Mouse (Mus musculus): ENCODE data around the gene Per2. TPM values are rescaled to one million over a fixed set of nuclear protein-coding genes. Genes with fewer than 3 reads are reported as not detected.
A peak's percentile ranks its signal among the peaks of the same experiment; 100 is the strongest.

Gene Per2
- 7.8 and 7.9 TPM in 2 replicates for polyA plus RNA-seq (2015; fragmentation: Nextera tagmentation; extraction: Ambion mirVana)

DNA sequence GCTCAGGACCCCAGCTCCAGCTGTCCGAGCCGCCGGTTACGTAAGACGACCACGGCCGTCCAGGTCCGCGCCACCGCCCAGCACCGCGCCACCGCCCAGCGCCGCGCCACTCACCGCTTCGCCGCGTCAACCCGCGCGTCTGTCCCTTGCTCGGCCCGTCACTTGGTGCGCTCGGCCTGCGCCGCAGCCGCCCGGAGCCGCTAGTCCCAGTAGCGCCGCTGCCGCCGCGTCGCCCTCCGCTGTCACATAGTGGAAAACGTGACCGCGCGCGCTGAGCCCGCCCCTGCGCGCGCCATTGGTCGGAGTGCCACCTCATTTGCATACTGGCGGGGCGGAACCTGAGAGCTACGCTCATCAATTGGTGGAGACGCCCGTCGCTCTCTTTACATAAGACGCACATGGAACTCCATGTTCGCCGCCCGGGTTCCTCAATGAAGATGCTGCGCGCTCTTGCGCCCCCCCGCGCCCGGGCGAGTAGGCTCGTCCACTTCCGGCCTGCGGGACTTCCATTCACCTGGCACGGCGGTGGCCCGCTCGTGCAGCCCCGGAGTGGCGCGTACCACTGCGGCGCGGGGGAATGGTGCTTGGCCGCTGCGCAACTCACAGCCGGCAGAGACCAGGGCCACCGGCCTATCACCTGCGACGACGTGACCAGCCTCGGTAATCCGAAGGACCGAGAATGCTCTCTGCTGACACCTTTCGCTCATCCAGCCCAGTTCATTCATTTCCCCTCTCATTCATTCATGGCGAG, at the start of gene Per2:
TSS of gene Per2 (minus strand) at position 266 of the 751 bp plus-strand sequence.
- Histone ChIP-seq H3K36me3 (no peaks in the 10 kb centered on the region), H3K27me3 (replicated peaks) (no peaks in the 10 kb centered on the region), H3K4me3 (replicated peaks) (peak within 1 kb of the TSS; percentile 81), H3K9me3 (no peaks in the 10 kb centered on the region), H3K4me1 (replicated peaks) (peaks cover 48% of the 10 kb centered on the region), H3K9ac (peak within 1 kb of the TSS; percentile 70), H3K4me2 (replicated peaks) (peak within 1 kb of the TSS; percentile 77), H3K27ac (peak within 1 kb of the TSS; percentile 95)
- 0% methylated on average over 91 of the region's 91 CpGs for WGBS
- peak; percentile 90 for ATAC-seq

DNA sequence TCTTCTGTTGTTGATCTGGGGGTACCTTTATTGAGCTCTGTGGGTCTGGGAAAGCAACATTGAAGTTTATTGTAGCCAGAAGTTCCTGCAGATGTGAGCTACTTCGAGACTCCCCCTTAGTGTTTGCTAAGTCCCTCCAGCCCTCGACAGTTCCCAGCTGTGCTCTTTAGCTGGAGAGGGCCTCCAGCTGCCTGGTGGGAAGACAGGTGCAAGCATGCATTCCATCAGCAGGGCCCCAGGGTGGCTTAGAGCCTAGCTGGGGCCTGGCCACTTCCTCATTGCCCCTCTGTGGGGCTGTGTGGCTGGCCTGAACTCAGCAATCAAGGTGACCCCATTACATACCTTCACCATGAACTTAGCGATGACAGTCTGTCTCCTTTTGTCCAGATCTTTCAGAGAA, 45.5 kb upstream of the Per2 start:
- peak; percentile 87 for ATAC-seq
- WGBS = 37% methylated on average over 3 of the region's 3 CpGs

GRCm38 (mm10) chr1:91498579-91498978, 39.5 kb upstream of the Per2 start:
- WGBS = 94% methylated on average over 6 of the region's 6 CpGs
- H3K4me3 ChIP-seq (replicated peaks) = no peak overlapping the region
- no peak overlapping the region for H3K27ac ChIP-seq

More for the DNA sequence above, 45.5 kb upstream of the Per2 start:
- Histone ChIP-seq H3K27ac (0 out of 2 replicates have a peak overlapping the region, but pooled peaks have one; percentile 32), H3K9ac (no peak overlapping the region), H3K4me2 (replicated peaks) (no peak overlapping the region), H3K4me3 (replicated peaks) (no peak overlapping the region), H3K36me3 (peaks cover 2% of the 10 kb centered on the region; the same call in 1 of the 2 replicates), H3K27me3 (replicated peaks) (no peaks in the 10 kb centered on the region), H3K4me1 (replicated peaks) (peaks cover 4% of the 10 kb centered on the region; the same call in 1 of the 2 replicates), H3K9me3 (no peaks in the 10 kb centered on the region)

GRCm38 (mm10) chr1:91495321-91495720, 36.2 kb upstream of the Per2 start:
- peak overlapping the region; percentile 86 for H3K4me2 ChIP-seq (replicated peaks)

More at GRCm38 (mm10) chr1:91498579-91498978, 39.5 kb upstream of the Per2 start:
- peaks cover 2% of the 10 kb centered on the region; the same call in 1 of the 2 replicates for H3K36me3 ChIP-seq
- H3K4me2 ChIP-seq (replicated peaks) = no peak overlapping the region
- ATAC-seq = no peak
- H3K9ac ChIP-seq = no peak overlapping the region
- H3K27me3 ChIP-seq (replicated peaks) = no peaks in the 10 kb centered on the region
- H3K4me1 ChIP-seq (replicated peaks) = peaks cover 10% of the 10 kb centered on the region
- H3K9me3 ChIP-seq = no peaks in the 10 kb centered on the region

DNA sequence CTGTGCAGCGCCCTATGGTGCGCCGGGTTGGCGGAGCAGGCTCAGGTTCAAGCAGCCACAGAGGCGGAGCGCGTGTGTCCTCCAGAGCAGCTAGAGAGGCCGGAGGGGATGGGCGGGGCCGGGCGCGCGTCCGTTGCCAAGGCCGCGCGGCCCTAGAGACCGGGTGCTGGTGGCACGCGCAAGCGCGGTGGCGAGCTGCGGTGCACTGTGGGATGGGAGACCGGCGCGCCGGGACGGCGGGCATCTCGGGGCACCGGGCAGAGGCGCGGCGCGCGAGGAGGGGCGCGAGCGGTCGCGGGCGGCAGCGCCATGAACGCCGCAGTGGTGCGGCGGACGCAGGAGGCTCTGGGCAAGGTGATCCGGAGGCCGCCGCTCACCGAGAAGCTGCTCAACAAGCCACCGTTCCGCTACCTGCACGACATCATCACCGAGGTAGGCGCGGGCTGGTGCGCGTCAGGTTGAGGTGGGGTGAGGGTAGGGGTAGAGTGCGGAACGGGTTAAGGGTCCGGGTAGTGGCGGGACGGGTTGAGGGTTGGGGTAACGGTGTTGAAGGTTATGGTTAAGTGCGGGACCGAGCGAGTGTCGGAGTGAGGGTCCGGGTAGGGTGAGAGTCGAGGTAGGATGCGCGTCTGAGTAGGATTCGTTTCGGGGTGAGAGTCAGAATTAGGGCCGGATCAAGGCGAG, 35.5 kb upstream of the Per2 start, which contains the start of gene Traf3ip1:
TSS of gene Traf3ip1 (plus strand) at position 191 of the 684 bp plus-strand sequence.
- Histone ChIP-seq H3K4me1 (replicated peaks) (peaks cover 10% of the 10 kb centered on the region), H3K4me2 (replicated peaks) (peak within 1 kb of the TSS; percentile 86), H3K27me3 (replicated peaks) (no peaks in the 10 kb centered on the region), H3K27ac (no peak within 1 kb of the TSS), H3K9me3 (no peaks in the 10 kb centered on the region), H3K36me3 (no peaks in the 10 kb centered on the region; the same call in 1 of the 2 replicates), H3K4me3 (replicated peaks) (peak within 1 kb of the TSS; percentile 93), H3K9ac (peak within 1 kb of the TSS; percentile 77)
- under 1% methylated on average over 79 of the region's 79 CpGs for WGBS
- ATAC-seq = peak; percentile 100

More at GRCm38 (mm10) chr1:91495321-91495720, 36.2 kb upstream of the Per2 start:
- no peak overlapping the region for H3K27ac ChIP-seq
- no peaks in the 10 kb centered on the region; the same call in 1 of the 2 replicates for H3K36me3 ChIP-seq
- H3K9me3 ChIP-seq = no peaks in the 10 kb centered on the region
- peak; percentile 5; the same call in 1 of the 2 replicates for ATAC-seq
- H3K9ac ChIP-seq = peak overlapping the region; percentile 77
- peaks cover 10% of the 10 kb centered on the region for H3K4me1 ChIP-seq (replicated peaks)
- 55% methylated on average over 5 of the region's 5 CpGs for WGBS
- peak overlapping the region; percentile 93 for H3K4me3 ChIP-seq (replicated peaks)
- H3K27me3 ChIP-seq (replicated peaks) = no peaks in the 10 kb centered on the region

- Histone ChIP-seq H3K9ac (peak overlapping the region; percentile 26; the same call in 1 of the 2 replicates), H3K4me2 (replicated peaks) (peak overlapping the region; percentile 86), H3K4me1 (replicated peaks) (peaks cover 10% of the 10 kb centered on the region), H3K9me3 (no peaks in the 10 kb centered on the region), H3K27me3 (replicated peaks) (no peaks in the 10 kb centered on the region), H3K4me3 (replicated peaks) (peak overlapping the region; percentile 93), H3K36me3 (no peaks in the 10 kb centered on the region), H3K27ac (no peak overlapping the region)
- peak; percentile 20; the same call in 1 of the 2 replicates for ATAC-seq
- WGBS = 44% methylated on average over 3 of the region's 3 CpGs
Measured at GRCm38 (mm10) chr1:91493938-91494337, 34.8 kb upstream of the Per2 start.

DNA sequence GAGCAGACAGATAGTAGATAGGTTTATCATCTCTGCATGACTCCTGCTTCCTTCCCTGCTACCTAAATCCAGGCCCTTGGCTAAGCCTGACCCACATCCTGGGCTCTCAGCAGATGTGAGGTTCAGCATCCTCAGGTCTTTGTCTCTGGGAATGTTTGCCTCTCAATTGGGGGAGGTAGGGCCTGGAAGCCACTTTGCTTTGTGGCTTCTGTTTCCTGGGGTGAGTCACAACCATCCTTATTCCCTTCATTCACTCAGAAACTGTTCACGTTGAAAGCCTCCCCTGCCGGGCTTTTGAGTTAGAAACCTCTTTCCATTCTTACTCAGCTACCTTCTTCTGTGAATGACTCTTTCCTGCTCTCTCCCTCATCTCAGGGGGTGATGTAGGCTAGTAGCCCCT, 33.6 kb upstream of the Per2 start:
- 59% methylated on average over 2 of the region's 2 CpGs for WGBS
- Histone ChIP-seq H3K9me3 (no peaks in the 10 kb centered on the region), H3K9ac (no peak overlapping the region), H3K27ac (no peak overlapping the region), H3K4me2 (replicated peaks) (no peak overlapping the region), H3K4me3 (replicated peaks) (no peak overlapping the region), H3K36me3 (no peaks in the 10 kb centered on the region), H3K4me1 (replicated peaks) (peaks cover 10% of the 10 kb centered on the region), H3K27me3 (replicated peaks) (no peaks in the 10 kb centered on the region)
- ATAC-seq = no peak

DNA sequence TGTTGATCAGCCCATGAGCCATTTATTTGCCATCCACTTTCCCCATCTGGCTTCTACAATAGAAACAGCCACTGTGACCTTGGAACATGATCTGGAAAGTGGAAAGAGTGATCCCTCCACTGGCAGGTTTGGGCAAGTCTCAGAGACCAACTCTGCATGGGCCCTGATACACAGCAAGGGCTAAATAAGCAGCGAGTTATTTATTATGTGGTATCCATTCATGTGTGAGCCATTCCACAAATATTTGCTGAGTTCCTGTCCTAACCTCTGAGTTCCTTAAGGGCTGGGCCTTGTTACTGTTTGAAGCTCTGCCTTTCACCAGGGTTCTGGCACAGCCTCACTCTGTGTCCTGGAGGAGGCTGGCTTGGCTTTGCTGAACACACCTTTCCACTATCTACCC, 31.2 kb upstream of the Per2 start:
- H3K9me3 ChIP-seq = no peaks in the 10 kb centered on the region
- WGBS = 43% methylated on average over 1 of the region's 1 CpGs
- no peak overlapping the region for H3K4me3 ChIP-seq (replicated peaks)
- H3K36me3 ChIP-seq = no peaks in the 10 kb centered on the region
- H3K9ac ChIP-seq = no peak overlapping the region
- ATAC-seq = no peak
- no peak overlapping the region for H3K27ac ChIP-seq
- H3K4me2 ChIP-seq (replicated peaks) = no peak overlapping the region
- peaks cover 6% of the 10 kb centered on the region for H3K4me1 ChIP-seq (replicated peaks)
- no peaks in the 10 kb centered on the region for H3K27me3 ChIP-seq (replicated peaks)

GRCm38 (mm10) chr1:91486165-91486564, 27.0 kb upstream of the Per2 start:
- H3K27me3 ChIP-seq (replicated peaks) = no peaks in the 10 kb centered on the region
- H3K36me3 ChIP-seq = no peaks in the 10 kb centered on the region
- no peak for ATAC-seq
- no peak overlapping the region for H3K4me2 ChIP-seq (replicated peaks)
- no peak overlapping the region for H3K9ac ChIP-seq
- H3K9me3 ChIP-seq = no peaks in the 10 kb centered on the region
- WGBS = 89% methylated on average over 3 of the region's 3 CpGs
- no peak overlapping the region for H3K27ac ChIP-seq
- no peak overlapping the region for H3K4me3 ChIP-seq (replicated peaks)
- H3K4me1 ChIP-seq (replicated peaks) = no peaks in the 10 kb centered on the region; the same call in 1 of the 2 replicates

GRCm38 (mm10) chr1:91485422-91485821, 26.3 kb upstream of the Per2 start:
- Histone ChIP-seq H3K27me3 (replicated peaks) (no peaks in the 10 kb centered on the region), H3K27ac (no peak overlapping the region), H3K4me2 (replicated peaks) (no peak overlapping the region), H3K4me1 (replicated peaks) (no peaks in the 10 kb centered on the region; the same call in 1 of the 2 replicates), H3K4me3 (replicated peaks) (no peak overlapping the region), H3K36me3 (no peaks in the 10 kb centered on the region), H3K9ac (no peak overlapping the region), H3K9me3 (no peaks in the 10 kb centered on the region)
- ATAC-seq = no peak
- 74% methylated on average over 3 of the region's 3 CpGs for WGBS

DNA sequence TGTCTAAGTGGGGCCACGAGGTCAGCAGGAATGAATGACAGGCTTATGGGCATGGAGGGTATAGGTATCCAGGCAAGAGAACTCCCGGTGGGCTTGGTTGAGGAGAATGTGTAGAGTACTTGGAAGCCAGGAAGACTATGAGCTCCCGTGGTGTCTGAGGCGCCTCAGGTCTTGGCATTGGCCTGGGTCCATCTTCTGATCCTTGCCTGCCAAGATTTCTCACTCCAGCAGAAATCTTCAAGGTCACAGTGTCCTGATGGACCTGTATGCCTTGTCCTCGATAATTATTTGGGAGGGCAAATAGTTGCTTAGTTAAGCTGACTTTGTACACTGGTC, 24.9 kb upstream of the Per2 start:
- H3K27me3 ChIP-seq (replicated peaks) = no peaks in the 10 kb centered on the region
- H3K9me3 ChIP-seq = no peaks in the 10 kb centered on the region
- no peaks in the 10 kb centered on the region for H3K36me3 ChIP-seq
- no peak overlapping the region for H3K4me3 ChIP-seq (replicated peaks)
- H3K27ac ChIP-seq = no peak overlapping the region
- H3K4me2 ChIP-seq (replicated peaks) = no peak overlapping the region
- peak; percentile 12; the same call in 1 of the 2 replicates for ATAC-seq
- H3K9ac ChIP-seq = no peak overlapping the region
- no peaks in the 10 kb centered on the region; the same call in 1 of the 2 replicates for H3K4me1 ChIP-seq (replicated peaks)
- 69% methylated on average over 5 of the region's 5 CpGs for WGBS

DNA sequence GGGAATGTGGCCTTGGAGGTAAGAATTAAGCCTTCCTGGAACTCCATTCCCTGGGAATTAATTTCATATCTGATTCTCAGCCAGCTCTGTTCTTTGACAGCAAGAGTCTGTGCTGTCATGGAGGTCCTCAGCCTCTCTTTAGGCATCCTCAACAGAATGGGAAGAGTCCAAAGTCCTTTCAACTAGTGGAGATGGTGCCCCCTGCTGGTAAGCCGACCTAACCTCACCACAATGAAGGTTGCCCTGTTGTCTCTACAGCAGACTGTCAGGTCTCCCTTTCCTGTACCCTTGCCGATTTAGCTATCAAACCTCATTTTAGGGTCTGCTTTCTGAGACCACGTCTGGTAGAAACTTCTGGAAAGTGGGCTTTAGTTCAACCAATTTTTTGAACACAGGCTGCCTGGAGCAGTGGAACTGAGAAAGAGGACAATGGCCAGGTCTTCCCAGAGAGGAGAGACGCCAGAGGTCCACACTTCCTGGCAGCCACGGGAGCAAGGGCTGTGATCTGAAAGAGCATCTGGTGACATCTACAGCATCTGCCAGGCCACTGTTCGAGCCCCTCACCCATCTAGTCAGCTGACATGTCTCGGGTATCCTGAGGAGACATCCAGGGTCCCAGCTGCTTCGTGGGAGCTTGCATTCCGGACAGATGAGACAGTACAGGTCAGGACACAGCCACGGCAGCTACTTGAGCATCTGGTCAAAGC, 24.3 kb upstream of the Per2 start:
- no peaks in the 10 kb centered on the region for H3K27me3 ChIP-seq (replicated peaks)
- no peaks in the 10 kb centered on the region for H3K36me3 ChIP-seq
- 34% methylated on average over 10 of the region's 10 CpGs for WGBS
- ATAC-seq = peak; percentile 85
- H3K9me3 ChIP-seq = no peaks in the 10 kb centered on the region
- no peak overlapping the region for H3K4me3 ChIP-seq (replicated peaks)
- H3K27ac ChIP-seq = no peak overlapping the region
- H3K4me2 ChIP-seq (replicated peaks) = no peak overlapping the region
- H3K9ac ChIP-seq = no peak overlapping the region
- H3K4me1 ChIP-seq (replicated peaks) = no peaks in the 10 kb centered on the region; the same call in 1 of the 2 replicates

All from intestine, embryonic 15.5 days (tissue).